Mouse (Mus musculus): ENCODE measurements around the gene Gm48552.

DNA sequence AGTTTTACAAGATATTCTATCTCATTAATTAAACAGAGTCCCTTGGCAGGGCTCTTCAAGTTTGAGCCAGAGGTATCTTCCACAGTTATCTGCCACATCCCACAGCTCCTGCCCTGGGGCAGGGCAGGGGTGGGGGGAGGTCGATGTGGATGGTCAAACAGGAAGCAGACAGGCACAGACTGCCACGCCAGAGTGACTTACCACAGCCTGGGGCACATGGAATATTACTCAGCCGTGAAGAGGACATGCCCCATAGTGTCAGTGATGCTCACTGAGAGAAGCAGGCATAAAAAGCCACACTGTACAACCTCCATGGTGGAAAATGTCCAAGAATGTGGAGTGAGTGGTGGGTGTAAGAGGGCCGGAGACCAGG, 43.7 kb upstream of the Gm48552 start:
- TF ChIP-seq POLR2A (IDR thresholded peaks at IDR 0.05; ENCODE audit: low read depth, low read length) (no peak), CTCF (conservative IDR thresholded peaks at IDR 0.05; ENCODE audit: insufficient read depth, insufficient read length, low read depth, low read length) (no peak)

Data from kidney, adult 2 months (tissue).